Mouse (Mus musculus) stomach, embryonic 14.5 days (tissue): ENCODE measurements at regions not wholly inside any gene's neighbourhood (a gene's known extent, or its start where the extent isn't known, plus 50 kb on each side); places are given as distances from the start of the nearest gene placed in this dataset.

Experiments
- ATAC-seq: fragments of 200-750 bp; cut with Nextera tagmentation; 2 replicates; pipeline ENCODE4 v1.8.0; 2017; ENCODE audit warnings: low read depth, moderate TSS enrichment; ENCODE audit not compliant: insufficient number of reproducible peaks, insufficient read depth, low FRiP score
- H3K27ac ChIP-seq: fragments of 300-500 bp; sonication (generic); 2 replicates; pipeline ENCODE4 v1.5.1; 2014; ENCODE audit warnings: mild to moderate bottlenecking, low read length, moderate library complexity, mixed read lengths
- H3K27me3 ChIP-seq: fragments of 300-500 bp; sonication (generic); 2 replicates; pipeline ENCODE4 v1.6.1; 2014; ENCODE audit warnings: low read length, control low read depth, mixed read lengths; ENCODE audit not compliant: control insufficient read depth, insufficient read depth
- H3K36me3 ChIP-seq: fragments of 300-500 bp; sonication (generic); 2 replicates; pipeline ENCODE4 v1.6.1; 2014; ENCODE audit warnings: mild to moderate bottlenecking, control low read depth, low read length, moderate library complexity, mixed read lengths; ENCODE audit not compliant: control insufficient read depth, insufficient read depth
- H3K4me1 ChIP-seq: fragments of 300-500 bp; sonication (generic); 2 replicates; pipeline ENCODE4 v1.6.1; 2014; ENCODE audit warnings: low read length, control low read depth, mixed read lengths; ENCODE audit not compliant: control insufficient read depth, insufficient read depth
- H3K4me2 ChIP-seq: fragments of 300-500 bp; sonication (generic); replicated peaks from 2 replicates; pipeline ENCODE4 v1.6.1; 2014; ENCODE audit warnings: low read depth, low read length, control low read depth
- H3K4me3 ChIP-seq: fragments of 300-500 bp; sonication (generic); 2 replicates; pipeline ENCODE4 v1.5.1; 2014; ENCODE audit warnings: low read depth, low read length, control low read depth
- H3K9ac ChIP-seq: fragments of 300-500 bp; sonication (generic); replicated peaks from 2 replicates; pipeline ENCODE4 v1.6.1; 2014; ENCODE audit warnings: low read depth, mild to moderate bottlenecking, control low read depth, low read length, moderate library complexity, mixed read lengths
- H3K9me3 ChIP-seq: fragments of 300-500 bp; sonication (generic); 2 replicates; pipeline ENCODE4 v1.6.1; 2016; ENCODE audit warnings: low read depth, low read length, control low read depth; ENCODE audit not compliant: control insufficient read depth
- WGBS: fragments of 180-500 bp; shearing (Covaris S2); extraction: QIAGEN DNeasy Blood & Tissue Kit; methylation state at CpG from one replicate; pipeline ENCODE4 v1.1.7; 2014; 5-methylcytosine and 5-hydroxymethylcytosine counted together

DNA sequence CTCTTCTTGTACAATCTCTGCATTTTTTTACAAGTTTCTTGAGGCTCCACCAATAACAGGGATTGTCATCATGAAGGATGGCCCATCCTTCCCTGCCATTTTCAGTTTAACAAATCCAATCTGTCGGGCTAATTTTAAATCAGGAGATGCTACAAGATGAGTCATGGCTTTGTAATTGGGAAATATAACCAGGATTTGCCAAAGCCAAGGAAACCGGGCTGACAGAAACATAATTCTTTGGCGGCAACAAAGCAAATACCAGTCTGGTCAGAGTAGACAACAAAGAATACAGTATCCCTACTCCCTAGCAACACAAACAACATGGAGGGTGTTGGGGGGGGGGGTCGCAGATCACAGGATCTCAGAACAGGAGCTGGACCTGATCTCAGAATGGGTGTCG lies 123.0 kb downstream of the Rdh14 start:
- no peak overlapping the region for H3K4me2 ChIP-seq
- H3K4me1 ChIP-seq: no peaks in the 10 kb centered on the region
- H3K9me3 ChIP-seq: no peaks in the 10 kb centered on the region
- WGBS: 61% methylated on average over 5 of the region's 5 CpGs
- ATAC-seq: no peak
- H3K9ac ChIP-seq: no peak overlapping the region
- no peaks in the 10 kb centered on the region for H3K36me3 ChIP-seq
- H3K4me3 ChIP-seq: no peak overlapping the region
- H3K27ac ChIP-seq: no peak overlapping the region
- H3K27me3 ChIP-seq: no peaks in the 10 kb centered on the region

GRCm38 (mm10) chr12:10514278-10514677 lies 123.7 kb downstream of the Rdh14 start:
- no peaks in the 10 kb centered on the region for H3K9me3 ChIP-seq
- no peak for ATAC-seq
- H3K4me3 ChIP-seq: no peak overlapping the region
- H3K4me1 ChIP-seq: no peaks in the 10 kb centered on the region
- H3K27me3 ChIP-seq: no peaks in the 10 kb centered on the region
- 63% methylated on average over 8 of the region's 8 CpGs for WGBS
- H3K27ac ChIP-seq: no peak overlapping the region
- H3K9ac ChIP-seq: no peak overlapping the region
- no peak overlapping the region for H3K4me2 ChIP-seq
- no peaks in the 10 kb centered on the region for H3K36me3 ChIP-seq

DNA sequence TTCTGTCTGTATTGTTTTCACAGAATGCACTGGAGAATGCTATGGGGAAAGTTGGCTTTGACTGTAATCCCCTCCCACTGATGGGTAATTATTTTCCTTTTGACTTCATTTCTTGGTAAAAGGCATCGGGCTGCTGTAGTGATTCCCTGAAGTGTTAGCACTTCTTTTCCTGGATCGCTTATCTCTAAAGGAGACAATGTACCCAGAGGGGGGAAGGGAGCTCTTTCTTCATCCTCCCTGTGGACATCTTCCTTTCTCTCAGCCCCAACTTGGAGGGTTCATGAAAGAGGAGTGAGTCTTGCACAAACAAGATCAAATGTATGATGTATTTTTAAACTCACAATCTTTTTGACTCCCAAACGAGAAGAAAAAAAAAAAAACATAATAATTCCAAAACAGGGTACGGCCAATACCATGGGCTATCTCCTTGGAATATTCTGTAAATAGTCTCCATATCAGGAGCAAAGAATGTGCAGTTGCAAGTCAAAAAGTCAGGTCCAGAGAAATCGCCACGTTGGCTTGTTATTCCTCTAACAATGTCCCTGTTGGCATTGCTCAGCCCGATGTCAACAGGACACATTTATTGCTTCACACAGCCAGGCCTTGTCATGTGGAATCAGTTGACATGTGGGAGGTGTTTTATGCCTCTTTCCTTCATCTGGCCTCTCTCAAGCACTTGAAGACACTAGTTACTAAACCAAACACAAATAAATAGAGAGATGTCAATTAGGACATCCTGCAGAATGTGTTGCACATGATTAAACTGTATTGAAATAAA lies 134.1 kb downstream of the Rdh14 start:
- 48% methylated on average over 7 of the region's 7 CpGs for WGBS

GRCm38 (mm10) chr12:10525934-10526333 lies 135.4 kb downstream of the Rdh14 start:
- no peak for ATAC-seq
- Histone ChIP-seq H3K27me3 (no peaks in the 10 kb centered on the region), H3K27ac (no peak overlapping the region), H3K4me2 (no peak overlapping the region), H3K4me1 (no peaks in the 10 kb centered on the region), H3K9me3 (no peaks in the 10 kb centered on the region), H3K36me3 (no peaks in the 10 kb centered on the region), H3K4me3 (no peak overlapping the region), H3K9ac (no peak overlapping the region)
- 63% methylated on average over 4 of the region's 4 CpGs for WGBS

More for the DNA sequence above, 134.1 kb downstream of the Rdh14 start:
- no peaks in the 10 kb centered on the region for H3K36me3 ChIP-seq
- no peak for ATAC-seq
- no peak overlapping the region for H3K4me2 ChIP-seq
- H3K27ac ChIP-seq: no peak overlapping the region
- H3K9me3 ChIP-seq: no peaks in the 10 kb centered on the region
- no peak overlapping the region for H3K4me3 ChIP-seq
- H3K4me1 ChIP-seq: no peaks in the 10 kb centered on the region
- H3K27me3 ChIP-seq: no peaks in the 10 kb centered on the region
- H3K9ac ChIP-seq: no peak overlapping the region

DNA sequence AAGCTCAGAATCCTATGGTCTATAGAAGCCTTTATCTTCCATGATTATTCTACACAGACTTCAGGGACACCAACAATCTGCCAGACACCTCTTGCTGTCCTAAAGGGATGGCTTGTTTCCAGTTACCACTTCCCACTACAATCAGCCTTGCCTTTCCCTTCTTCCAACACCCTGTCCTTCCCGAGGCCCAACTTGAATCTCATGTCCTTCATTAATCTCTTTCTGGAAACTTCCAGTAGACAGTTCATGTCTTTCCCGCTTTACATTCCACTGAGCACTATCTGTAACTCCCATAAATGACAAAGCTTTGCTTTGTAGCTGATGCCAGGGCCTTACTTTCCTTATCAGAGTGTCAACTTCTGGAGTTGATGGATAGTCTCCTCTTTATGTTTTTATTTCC lies 138.5 kb downstream of the Rdh14 start:
- Histone ChIP-seq H3K36me3 (no peaks in the 10 kb centered on the region), H3K27ac (no peak overlapping the region), H3K4me2 (no peak overlapping the region), H3K9me3 (no peaks in the 10 kb centered on the region), H3K4me3 (no peak overlapping the region), H3K9ac (no peak overlapping the region), H3K4me1 (no peaks in the 10 kb centered on the region), H3K27me3 (no peaks in the 10 kb centered on the region)
- ATAC-seq: no peak
- 55% methylated on average over 2 of the region's 2 CpGs for WGBS

GRCm38 (mm10) chr12:10530996-10531395 lies 140.4 kb downstream of the Rdh14 start:
- Histone ChIP-seq H3K9me3 (no peaks in the 10 kb centered on the region), H3K4me3 (no peak overlapping the region), H3K9ac (no peak overlapping the region), H3K27ac (no peak overlapping the region), H3K4me2 (no peak overlapping the region), H3K4me1 (no peaks in the 10 kb centered on the region), H3K27me3 (no peaks in the 10 kb centered on the region), H3K36me3 (no peaks in the 10 kb centered on the region)
- WGBS: 75% methylated on average over 3 of the region's 3 CpGs
- no peak for ATAC-seq

GRCm38 (mm10) chr12:10533971-10534370 lies 143.4 kb downstream of the Rdh14 start:
- no peak overlapping the region for H3K4me2 ChIP-seq
- no peaks in the 10 kb centered on the region for H3K36me3 ChIP-seq
- no peak overlapping the region for H3K9ac ChIP-seq
- no peak overlapping the region for H3K4me3 ChIP-seq
- ATAC-seq: no peak
- H3K4me1 ChIP-seq: no peaks in the 10 kb centered on the region
- H3K27ac ChIP-seq: no peak overlapping the region
- H3K27me3 ChIP-seq: no peaks in the 10 kb centered on the region
- WGBS: 89% methylated on average over 6 of the region's 6 CpGs
- no peaks in the 10 kb centered on the region for H3K9me3 ChIP-seq

DNA sequence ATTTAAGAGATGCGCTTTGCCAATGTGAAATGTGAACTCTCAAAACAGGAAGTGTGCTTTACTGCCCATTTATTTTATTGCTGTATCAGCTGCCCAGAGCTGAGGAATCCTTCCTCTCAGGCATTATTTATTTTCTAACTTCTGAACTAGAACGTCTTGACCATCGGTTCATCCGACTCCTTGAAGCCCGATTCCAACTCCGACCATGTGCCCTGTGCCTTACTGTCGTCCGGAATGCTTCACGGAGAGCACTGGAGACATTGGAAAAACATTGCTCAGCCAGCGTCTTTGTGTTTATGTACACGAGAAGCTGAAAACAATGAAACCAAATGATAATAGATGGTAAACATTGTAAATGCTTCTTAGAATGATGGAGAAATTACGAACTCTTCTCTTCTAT lies 145.7 kb downstream of the Rdh14 start:
- no peak overlapping the region for H3K4me2 ChIP-seq
- no peak for ATAC-seq
- no peaks in the 10 kb centered on the region for H3K9me3 ChIP-seq
- H3K27me3 ChIP-seq: no peaks in the 10 kb centered on the region
- H3K4me3 ChIP-seq: no peak overlapping the region
- 72% methylated on average over 12 of the region's 12 CpGs for WGBS
- no peak overlapping the region for H3K27ac ChIP-seq
- H3K36me3 ChIP-seq: no peaks in the 10 kb centered on the region
- no peak overlapping the region for H3K9ac ChIP-seq
- no peaks in the 10 kb centered on the region for H3K4me1 ChIP-seq

DNA sequence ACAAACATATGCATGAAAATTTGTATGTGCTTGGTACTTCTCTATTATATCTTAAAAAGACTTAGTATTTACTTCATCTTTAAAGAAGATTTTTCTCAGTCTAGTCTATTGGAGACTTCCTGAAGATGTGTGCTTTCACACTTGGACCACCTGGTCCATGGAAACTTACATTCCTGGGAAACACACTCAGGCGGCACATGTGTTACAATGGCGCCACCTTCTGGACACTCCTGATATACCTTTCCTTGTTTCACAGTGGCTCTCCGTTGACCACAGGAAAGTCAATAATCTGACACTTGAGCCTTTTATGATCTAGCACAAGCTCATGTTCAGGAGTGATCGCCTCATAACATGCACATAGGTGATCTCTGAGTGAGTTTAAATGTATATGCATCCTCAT lies 146.5 kb downstream of the Rdh14 start:
- ATAC-seq: 0 out of 2 replicates have a peak, but pooled peaks have one; percentile 37

More for the DNA sequence above, 146.5 kb downstream of the Rdh14 start:
- no peaks in the 10 kb centered on the region for H3K4me1 ChIP-seq
- H3K4me3 ChIP-seq: no peak overlapping the region
- H3K27ac ChIP-seq: no peak overlapping the region
- H3K36me3 ChIP-seq: no peaks in the 10 kb centered on the region
- H3K9me3 ChIP-seq: no peaks in the 10 kb centered on the region
- no peak overlapping the region for H3K4me2 ChIP-seq
- under 1% methylated on average over 4 of the region's 4 CpGs for WGBS
- H3K9ac ChIP-seq: no peak overlapping the region
- H3K27me3 ChIP-seq: no peaks in the 10 kb centered on the region
